Mouse (Mus musculus): ENCODE data around the gene Krt6b.
"Not testable (repeated sequence)": the region's sequence is repeated elsewhere in the genome, so short reads cannot be mapped to it uniquely, and the experiment has no call there.

Krt6b gene

GRCm38 (mm10) chr15:101680187-101680586, at the start of gene Krt6b:
TSS of gene Krt6b (minus strand) at chr15:101680287.
- DNase-seq (ENCODE audit: low read depth in 1 of 2, low spot score in 2 of 2), result no peak

- DNase-seq (ENCODE audit: low read depth in 1 of 2, low spot score in 2 of 2), result no peak
Measured at GRCm38 (mm10) chr15:101724686-101725085, 44.6 kb upstream of the Krt6b start.

DNA sequence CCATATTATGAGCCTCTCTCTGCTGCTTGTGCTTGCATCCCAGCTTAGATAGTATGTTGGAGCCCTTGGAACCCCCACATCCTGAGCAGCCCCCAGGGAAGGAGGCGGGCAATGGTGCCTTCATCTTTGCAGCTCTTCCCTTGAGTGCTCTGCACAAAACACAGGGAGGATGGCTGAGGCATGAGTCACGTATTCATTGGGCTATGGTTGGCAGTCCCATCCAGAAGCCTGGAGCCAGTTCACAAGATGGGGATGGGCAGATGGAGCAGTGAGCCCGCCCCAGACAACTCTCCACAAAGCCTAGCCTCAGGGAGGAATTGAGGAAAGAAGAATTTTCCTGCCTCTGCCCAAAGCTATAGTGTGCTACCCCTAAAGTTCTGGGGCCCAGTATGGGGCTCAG, 35.7 kb upstream of the Krt6b start:
- no peak for DNase-seq (ENCODE audit: low read depth in 1 of 2, low spot score in 2 of 2)

- DNase-seq (ENCODE audit: low read depth in 1 of 2, low spot score in 2 of 2), result no peak
Measured at GRCm38 (mm10) chr15:101714356-101714755, 34.3 kb upstream of the Krt6b start.

- DNase-seq (ENCODE audit: low read depth in 1 of 2, low spot score in 2 of 2), result no peak
Measured at GRCm38 (mm10) chr15:101713731-101714130, 33.6 kb upstream of the Krt6b start.

DNA sequence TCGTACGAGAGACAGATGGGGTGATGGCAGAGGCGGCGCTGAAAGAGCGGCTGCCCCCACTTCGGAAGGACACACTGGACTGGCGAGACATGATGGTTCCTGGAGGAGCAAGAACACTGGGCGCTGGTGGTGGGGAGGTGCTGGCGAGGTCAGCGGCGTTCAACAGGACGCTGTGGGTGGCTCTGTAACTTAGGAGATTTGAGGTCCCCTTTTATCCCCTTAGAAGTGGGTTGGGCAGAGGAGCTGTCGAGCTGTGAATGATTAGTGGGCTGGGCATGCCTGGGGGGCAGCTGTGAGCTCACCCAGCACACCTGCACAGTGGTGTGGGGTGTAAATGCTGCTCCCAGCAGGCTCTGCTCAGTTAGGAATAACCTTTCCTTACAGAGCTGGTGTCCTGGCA, 32.6 kb upstream of the Krt6b start, which contains the start of gene Krt5:
TSS of gene Krt5 (minus strand) at position 179 of the 400 bp plus-strand sequence.
- DNase-seq (ENCODE audit: low read depth in 1 of 2, low spot score in 2 of 2), result no peak

DNA sequence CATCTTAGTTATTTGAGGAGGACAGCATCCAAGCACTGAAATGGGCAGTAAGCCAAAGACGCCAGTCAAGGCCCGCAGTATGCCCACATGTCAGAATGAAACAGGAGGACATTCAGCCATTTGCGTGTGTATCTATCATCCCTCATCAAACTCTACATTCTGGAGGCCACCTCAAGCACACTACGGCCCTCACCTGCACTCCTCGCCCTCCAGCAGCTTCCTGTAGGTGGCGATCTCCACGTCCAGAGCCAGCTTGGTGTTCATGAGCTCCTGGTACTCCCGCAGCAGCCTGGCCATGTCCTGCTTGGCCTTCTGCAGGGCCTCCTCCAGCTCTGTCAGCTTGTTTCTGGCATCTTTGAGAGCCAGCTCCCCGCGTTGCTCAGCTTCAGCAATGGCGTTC, 28.6 kb upstream of the Krt6b start:
- DNase-seq (ENCODE audit: low read depth in 1 of 2, low spot score in 2 of 2), result no peak

DNA sequence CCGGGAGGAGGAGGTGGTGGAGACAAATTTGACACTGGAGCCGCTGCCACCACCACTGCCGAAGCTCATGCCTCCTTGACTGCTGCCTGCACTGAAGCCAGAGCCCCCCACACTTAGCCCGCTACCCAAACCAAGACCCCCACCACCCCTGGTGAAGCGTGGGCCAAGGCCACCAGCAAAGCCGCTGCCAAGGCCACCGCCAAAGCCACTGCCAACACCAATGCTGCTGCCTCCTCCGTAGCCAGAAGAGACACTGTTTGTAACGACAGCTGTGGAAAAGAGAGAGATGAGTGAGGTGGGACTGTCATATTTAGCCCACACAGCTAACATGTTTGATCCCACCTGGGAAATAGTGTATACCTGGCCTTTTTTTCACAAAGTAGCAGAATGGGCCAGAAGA, 27.4 kb upstream of the Krt6b start:
- DNase-seq (ENCODE audit: low read depth in 1 of 2, low spot score in 2 of 2), result no peak

DNA sequence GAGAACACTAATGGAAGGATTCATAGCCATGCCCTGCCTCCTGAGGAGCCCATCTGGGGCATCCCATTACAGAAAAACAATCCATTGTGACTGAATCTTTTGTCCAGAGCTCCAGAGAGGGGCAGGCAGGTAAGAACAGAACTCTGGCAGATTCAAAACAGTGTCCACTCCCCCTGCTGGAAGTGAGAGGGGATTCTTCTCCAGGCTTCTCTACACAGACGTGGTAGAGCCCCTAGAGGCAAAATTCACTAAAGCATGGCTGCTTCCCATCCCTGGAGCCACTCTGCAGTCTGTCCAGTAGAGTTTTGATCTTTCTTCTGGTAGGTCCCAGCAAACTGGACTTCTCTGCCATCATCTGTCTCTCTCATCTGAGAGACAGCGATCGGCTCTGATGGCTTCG, 24.0 kb upstream of the Krt6b start:
- DNase-seq (ENCODE audit: low read depth in 1 of 2, low spot score in 2 of 2), result no peak

DNA sequence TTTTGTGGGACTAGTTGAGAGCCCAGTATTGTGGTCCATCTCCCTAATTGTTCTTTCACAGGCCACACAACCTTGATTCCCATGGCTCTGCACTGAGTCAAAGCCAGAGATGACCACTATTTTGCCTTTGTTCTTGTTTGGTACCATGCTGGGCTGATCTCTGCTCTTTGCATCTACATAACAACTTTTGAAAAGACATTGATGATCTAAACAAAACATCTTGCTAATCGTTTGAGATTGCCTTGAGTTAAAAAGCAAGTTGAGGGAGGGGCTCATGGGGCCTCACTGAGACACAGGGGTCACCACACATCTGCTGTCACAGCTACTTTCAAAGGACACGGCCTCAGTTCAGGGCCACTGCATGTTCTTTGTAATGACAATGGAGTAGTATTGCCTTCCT, 22.3 kb upstream of the Krt6b start:
- no peak for DNase-seq (ENCODE audit: low read depth in 1 of 2, low spot score in 2 of 2)

GRCm38 (mm10) chr15:101699866-101700265, 19.8 kb upstream of the Krt6b start:
- no peak for DNase-seq (ENCODE audit: low read depth in 1 of 2, low spot score in 2 of 2)

- no peak for DNase-seq (ENCODE audit: low read depth in 1 of 2, low spot score in 2 of 2)
Measured at GRCm38 (mm10) chr15:101699192-101699591, 19.1 kb upstream of the Krt6b start.

- DNase-seq (ENCODE audit: low read depth in 1 of 2, low spot score in 2 of 2), result no peak
Measured at GRCm38 (mm10) chr15:101697326-101698188, 17.5 kb upstream of the Krt6b start.

GRCm38 (mm10) chr15:101694207-101694606, 14.1 kb upstream of the Krt6b start, which contains the start of gene Krt6a:
TSS of gene Krt6a (minus strand) at chr15:101694307.
- no peak for DNase-seq (ENCODE audit: low read depth in 1 of 2, low spot score in 2 of 2)

- DNase-seq (ENCODE audit: low read depth in 1 of 2, low spot score in 2 of 2), result not testable (repeated sequence)
Measured at GRCm38 (mm10) chr15:101690460-101690859, 10.4 kb upstream of the Krt6b start.

GRCm38 (mm10) chr15:101688161-101688560, 8.1 kb upstream of the Krt6b start:
- DNase-seq (ENCODE audit: low read depth in 1 of 2, low spot score in 2 of 2), result no peak

- no peak for DNase-seq (ENCODE audit: low read depth in 1 of 2, low spot score in 2 of 2)
Measured at GRCm38 (mm10) chr15:101675978-101676377, 4.1 kb downstream of the Krt6b start.

GRCm38 (mm10) chr15:101652736-101653265, 27.3 kb downstream of the Krt6b start:
- no peak for DNase-seq (ENCODE audit: low read depth in 1 of 2, low spot score in 2 of 2)

DNA sequence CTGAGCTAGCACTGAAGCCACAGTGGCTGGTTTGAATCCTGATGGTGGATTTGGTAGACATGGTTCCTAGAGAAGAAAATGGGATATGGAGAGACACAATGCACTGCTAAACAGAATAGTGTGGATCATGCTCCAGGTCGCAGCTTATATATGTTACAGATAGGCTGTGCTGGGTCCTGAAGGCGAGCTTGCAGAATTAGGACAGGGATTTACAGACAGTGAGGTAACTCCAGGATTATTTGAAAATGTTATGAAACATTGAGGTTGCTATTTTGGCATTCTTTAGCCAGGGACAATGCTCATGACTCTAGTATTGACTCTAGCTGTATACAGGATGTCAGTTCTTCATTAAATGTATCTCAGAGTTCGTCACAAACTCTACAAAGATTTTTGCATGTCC, 32.8 kb downstream of the Krt6b start, which contains the start of gene Gm5478:
TSS of gene Gm5478 (minus strand) at position 101 of the 400 bp plus-strand sequence.
- DNase-seq (ENCODE audit: low read depth in 1 of 2, low spot score in 2 of 2), result no peak

DNA sequence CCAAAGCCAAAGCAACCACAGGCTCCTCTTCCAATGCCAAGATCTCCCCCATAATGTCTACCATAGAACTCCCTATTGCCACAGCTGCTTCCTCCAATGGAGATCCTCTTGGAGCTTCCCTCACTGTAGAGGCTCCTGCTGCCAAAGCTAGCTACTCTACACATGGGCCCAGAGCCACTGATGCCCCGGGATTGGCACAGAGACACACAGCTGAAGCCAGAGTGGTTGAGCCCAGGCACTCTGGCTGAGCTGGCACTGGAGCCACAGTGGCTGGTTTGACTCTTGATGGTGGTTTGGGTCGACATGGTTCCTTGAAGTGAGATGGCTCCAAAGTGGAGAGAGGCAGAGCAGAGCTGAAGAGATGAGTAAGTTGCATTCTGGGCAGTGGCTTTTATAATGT, 52.2 kb downstream of the Krt6b start, which contains the start of gene Gm5414:
TSS of gene Gm5414 (minus strand) at position 305 of the 400 bp plus-strand sequence.
- no peak for DNase-seq (ENCODE audit: low read depth in 1 of 2, low spot score in 2 of 2)
